Mouse (Mus musculus): ENCODE measurements around the gene Ppp1r9b. TPM values are rescaled to one million over a fixed set of nuclear protein-coding genes. Genes with fewer than 3 reads are reported as not detected.

Ppp1r9b gene
- 100 to 1,000 TPM; 172 to 178 TPM for total RNA-seq (2023)

DNA sequence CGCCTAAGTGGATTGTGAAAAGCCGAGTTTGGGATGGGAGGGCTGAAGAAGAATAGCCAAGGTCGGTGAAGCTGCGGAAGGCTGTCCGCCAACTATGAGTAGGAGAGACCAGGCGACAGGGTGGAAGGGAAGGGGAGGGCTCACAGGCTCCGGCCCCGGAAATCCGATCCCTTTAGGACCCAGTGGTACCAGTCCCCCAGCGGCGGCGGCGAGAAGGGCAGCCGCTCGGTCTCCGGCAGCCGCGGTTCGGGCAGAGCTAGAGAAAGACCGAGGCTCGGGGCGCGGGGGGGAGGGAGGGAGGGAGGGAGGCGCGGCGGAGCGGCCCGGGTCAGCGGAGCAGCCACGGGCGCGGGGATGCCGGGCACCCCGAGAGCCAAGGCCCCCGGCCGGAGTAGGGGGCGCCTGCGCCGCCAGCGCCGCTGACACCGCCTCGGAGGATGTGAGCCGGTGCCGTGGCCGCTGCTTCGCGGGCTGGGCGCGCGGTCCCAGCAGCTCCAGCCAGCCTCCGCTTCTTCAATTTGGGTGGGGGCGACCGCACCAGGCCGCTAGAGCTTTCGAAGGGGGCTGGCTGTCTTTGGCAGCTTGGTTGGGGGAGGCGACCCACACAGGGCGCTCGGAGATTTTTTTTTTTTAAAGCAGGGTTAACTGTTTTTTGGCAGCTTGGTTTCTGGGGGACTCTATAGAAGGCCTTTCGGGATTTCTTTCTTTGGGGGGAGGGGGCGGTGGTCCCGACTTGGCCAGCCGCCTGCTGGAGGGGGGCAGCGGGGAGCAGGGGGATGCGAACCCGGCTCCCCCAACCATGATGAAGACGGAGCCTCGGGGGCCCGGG is at the start of gene Ppp1r9b:
Gene Ppp1r9b (plus strand): TSS at position 287 of the 829 bp plus-strand sequence.

DNA sequence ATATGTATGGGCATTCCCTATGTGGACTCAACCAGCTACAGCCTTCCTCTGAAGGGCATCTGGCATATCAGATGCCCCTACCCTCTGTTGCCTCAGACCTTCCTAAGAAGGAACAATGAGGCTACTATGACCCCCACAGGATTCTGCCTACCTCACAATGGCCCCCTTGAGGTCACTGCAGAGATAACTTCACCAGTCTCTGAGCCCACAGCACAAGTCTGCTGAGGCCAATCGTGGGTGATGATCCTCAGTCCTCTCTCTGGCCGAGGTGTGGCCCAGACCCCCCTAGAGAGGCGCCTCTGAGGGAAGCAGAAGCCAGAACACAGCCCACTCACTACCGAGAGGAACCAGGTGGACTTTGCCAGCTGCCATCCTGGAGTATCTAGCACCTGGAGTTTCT is 23.4 kb upstream of the Ppp1r9b start, which contains the start of gene Hils1:
Gene Hils1 (plus strand): TSS at position 175 of the 400 bp plus-strand sequence.

DNA sequence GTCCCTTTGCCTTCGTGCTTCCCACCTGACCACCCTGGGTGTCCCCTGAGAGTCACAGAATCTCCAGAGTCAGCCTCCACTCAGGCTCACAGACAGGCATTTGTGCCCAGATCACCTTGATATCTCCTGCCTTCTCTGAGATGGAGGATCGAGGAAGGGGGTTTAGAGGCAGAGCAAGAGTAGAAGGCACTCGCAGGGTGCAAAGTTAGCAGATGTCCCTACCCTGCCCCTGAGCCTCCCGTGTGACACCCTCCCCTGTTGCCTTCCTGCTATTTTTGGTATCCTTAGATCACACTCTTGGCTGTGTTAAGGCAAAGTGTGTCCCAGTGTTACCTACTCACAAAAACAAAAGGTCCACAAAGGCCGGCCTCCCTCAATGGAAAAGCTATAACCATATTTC is 14.6 kb upstream of the Ppp1r9b start, which contains the start of gene Sgca:
Gene Sgca (minus strand): TSS at position 129 of the 400 bp plus-strand sequence.

DNA sequence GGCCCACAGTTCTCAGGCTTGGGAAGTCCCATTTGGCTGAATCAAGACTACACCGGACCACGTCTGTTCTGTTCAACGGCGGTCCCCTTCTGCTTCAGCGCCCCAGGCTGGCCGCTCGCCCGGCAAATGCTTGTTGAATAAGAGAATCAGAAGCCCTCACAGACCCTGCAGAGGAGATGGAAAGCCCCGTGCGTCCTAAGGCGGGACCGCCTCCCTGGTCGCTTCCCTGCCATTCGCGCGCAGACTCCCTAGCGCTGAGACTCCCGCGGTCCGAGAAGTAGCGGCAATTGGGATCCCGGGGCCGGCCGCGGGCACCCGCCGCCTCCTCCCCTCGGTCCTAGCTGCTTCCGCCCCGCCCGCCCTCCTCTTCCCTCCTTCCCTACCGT is 18.8 kb downstream of the Ppp1r9b start, which contains the start of gene Samd14:
Gene Samd14 (plus strand): TSS at position 251 of the 386 bp plus-strand sequence.

DNA sequence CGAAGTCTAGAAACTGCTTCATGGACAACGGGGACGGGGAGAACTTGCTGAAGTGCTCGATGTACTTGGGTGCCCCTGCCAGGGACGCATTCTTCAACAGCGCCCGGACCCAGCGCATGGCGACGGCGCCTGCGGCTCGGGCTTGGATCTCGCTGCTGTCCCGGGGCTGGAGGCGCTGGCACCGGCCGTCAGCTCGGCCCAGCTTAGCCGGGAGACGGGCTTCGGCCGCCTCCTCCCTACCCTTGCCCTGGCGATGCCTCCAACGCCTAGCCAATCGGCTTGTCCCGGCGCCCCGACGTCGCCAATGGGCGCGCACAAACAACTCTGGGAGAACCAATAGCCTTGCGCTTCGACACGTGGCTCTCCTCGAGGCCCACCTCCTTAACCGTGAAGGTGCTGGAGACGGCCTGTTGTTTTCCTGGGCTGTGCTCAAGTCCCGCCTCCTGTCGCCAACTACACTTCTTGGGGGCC is 50.3 kb downstream of the Ppp1r9b start, which contains the start of gene Pdk2:
Gene Pdk2 (minus strand): TSS at position 216 of the 471 bp plus-strand sequence.

Other genes starting within 250 kb of the Ppp1r9b start
- gene Cdc34b, start 249.3 kb upstream of the Ppp1r9b start, total RNA-seq (2023): under 1 TPM in 1 of 2 experiments, not detected in 1; 0.47 TPM
- gene Tmem92, start 208.3 kb upstream of the Ppp1r9b start, total RNA-seq (2023): not detected
- 1 to 10 TPM; 1.5 to 1.8 TPM for gene Col1a1, start 54.8 kb upstream of the Ppp1r9b start, total RNA-seq (2023)
- gene Hils1, start 23.4 kb upstream of the Ppp1r9b start, total RNA-seq (2023): not detected
- gene Sgca, start 14.7 kb upstream of the Ppp1r9b start, total RNA-seq (2023): not detected
- 1 to 10 TPM; 1.2 to 2.1 TPM for gene Samd14, start 18.8 kb downstream of the Ppp1r9b start, total RNA-seq (2023)
- gene Pdk2, start 50.3 kb downstream of the Ppp1r9b start, total RNA-seq (2023): 10 to 100 TPM; 13.1 to 15.1 TPM
- 1 to 10 TPM; 3.9 to 4.1 TPM for gene Itga3, start 85.8 kb downstream of the Ppp1r9b start, total RNA-seq (2023)
- not detected for gene Dlx3, start 129.1 kb downstream of the Ppp1r9b start, total RNA-seq (2023)
- gene Dlx4, start 155.2 kb downstream of the Ppp1r9b start, total RNA-seq (2023): not detected

Measured in T-cell, adult 66 days (primary cell).